Mouse (Mus musculus): ENCODE data around the gene Mylpf. TPM values are rescaled to one million over a fixed set of nuclear protein-coding genes. Genes with fewer than 3 reads are reported as not detected.

Mylpf gene
- polyA plus RNA-seq, 1 experiment from 2014 or later: 17.0 TPM

DNA sequence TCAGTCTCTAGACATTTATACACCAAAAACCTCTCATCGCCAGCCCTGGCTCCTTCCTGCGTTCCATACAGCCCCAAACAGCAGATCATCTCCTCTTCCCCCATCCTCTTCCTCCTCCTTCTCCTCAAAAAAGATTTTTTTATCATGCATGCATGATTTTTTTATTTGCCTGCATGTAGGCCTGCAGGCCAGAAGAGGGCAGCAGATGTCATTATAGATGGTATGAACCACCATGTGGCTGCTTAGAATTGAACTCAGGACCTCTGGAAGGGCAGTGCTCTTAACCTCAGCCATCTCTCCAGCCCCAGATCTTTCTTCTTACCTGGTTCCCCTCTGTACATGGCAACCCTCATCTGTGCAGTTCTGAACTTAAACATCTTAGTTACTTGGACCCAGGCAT lies 43.7 kb downstream of the Mylpf start:
- peaks cover 54% of the 10 kb centered on the region for H3K36me3 ChIP-seq
- H3K9me3 ChIP-seq: no peaks in the 10 kb centered on the region
- peaks cover 14% of the 10 kb centered on the region for H3K4me1 ChIP-seq
- H3K27ac ChIP-seq (replicated peaks): no peak overlapping the region
- H3K9ac ChIP-seq: no peak overlapping the region
- no peaks in the 10 kb centered on the region for H3K27me3 ChIP-seq (replicated peaks)
- H3K4me2 ChIP-seq: no peak overlapping the region
- H3K4me3 ChIP-seq: no peak overlapping the region
- ATAC-seq (ENCODE audit: extremely low read depth, insufficient number of reproducible peaks, low FRiP score, low TSS enrichment): no peak
- 84% methylated on average over 2 of the region's 2 CpGs for WGBS

DNA sequence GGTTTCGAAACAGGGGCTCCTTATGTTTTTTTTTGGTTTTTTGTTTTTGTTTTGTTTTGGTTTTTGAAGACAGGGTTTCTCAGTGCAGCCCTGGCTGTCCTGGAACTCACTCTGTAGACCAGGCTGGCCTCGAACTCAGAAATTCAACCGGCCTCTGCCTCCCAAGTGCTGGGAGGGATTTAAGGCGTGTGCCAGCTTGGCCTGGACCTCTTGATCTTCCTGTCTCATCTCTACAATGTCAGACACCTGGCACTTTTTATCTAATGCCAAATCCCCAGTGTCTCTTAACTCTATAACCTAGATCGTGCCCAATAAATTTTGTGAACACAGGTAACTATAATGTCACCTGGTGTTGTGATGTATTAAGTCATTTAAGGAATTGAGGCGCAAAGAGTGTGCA lies 44.7 kb downstream of the Mylpf start:
- Histone ChIP-seq H3K9ac (peak overlapping the region; percentile 83), H3K27ac (replicated peaks) (peak overlapping the region; percentile 85), H3K4me3 (peak overlapping the region; percentile 62), H3K36me3 (peaks cover 48% of the 10 kb centered on the region), H3K4me2 (peak overlapping the region; percentile 87), H3K4me1 (peaks cover 14% of the 10 kb centered on the region), H3K27me3 (replicated peaks) (no peaks in the 10 kb centered on the region), H3K9me3 (no peaks in the 10 kb centered on the region)
- ATAC-seq (ENCODE audit: extremely low read depth, insufficient number of reproducible peaks, low FRiP score, low TSS enrichment): no peak
- WGBS: 74% methylated on average over 6 of the region's 6 CpGs

DNA sequence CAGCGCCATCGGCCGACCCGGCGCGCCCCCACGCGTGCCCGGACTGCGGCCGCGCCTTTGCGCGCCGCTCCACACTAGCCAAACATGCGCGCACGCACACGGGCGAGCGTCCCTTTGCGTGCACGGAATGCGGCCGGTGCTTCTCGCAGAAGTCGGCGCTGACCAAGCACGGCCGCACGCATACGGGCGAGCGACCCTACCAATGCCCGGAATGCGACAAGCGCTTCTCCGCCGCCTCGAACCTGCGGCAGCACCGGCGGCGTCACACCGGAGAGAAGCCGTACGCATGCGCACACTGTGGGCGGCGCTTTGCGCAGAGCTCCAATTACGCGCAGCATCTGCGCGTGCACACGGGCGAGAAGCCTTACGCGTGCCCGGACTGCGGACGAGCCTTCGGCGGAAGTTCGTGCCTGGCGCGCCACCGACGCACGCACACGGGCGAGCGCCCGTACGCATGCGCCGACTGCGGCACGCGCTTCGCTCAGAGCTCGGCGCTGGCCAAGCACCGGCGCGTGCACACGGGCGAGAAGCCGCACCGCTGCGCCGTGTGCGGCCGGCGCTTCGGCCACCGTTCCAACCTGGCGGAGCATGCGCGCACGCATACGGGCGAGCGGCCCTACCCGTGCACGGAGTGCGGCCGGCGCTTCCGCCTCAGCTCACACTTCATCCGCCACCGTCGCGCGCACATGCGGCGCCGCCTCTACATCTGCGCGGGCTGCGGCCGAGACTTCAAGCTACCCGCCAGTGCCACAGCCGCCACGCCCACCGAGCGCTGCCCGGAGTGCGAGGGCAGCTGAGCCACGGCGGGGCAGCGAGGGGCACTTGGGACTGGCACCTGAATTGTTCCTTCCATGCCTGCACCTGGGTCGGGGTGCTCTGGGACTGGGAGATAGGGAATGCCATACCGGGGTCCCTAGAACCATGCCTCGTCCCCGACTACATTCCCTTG lies 45.4 kb downstream of the Mylpf start:
- peak overlapping the region; percentile 62 for H3K4me3 ChIP-seq
- ATAC-seq (ENCODE audit: extremely low read depth, insufficient number of reproducible peaks, low FRiP score, low TSS enrichment): peak; percentile 84
- peak overlapping the region; percentile 85 for H3K27ac ChIP-seq (replicated peaks)
- H3K4me2 ChIP-seq: peak overlapping the region; percentile 87
- under 1% methylated on average over 136 of the region's 136 CpGs for WGBS
- peaks cover 43% of the 10 kb centered on the region for H3K36me3 ChIP-seq
- H3K9ac ChIP-seq: peak overlapping the region; percentile 88
- H3K4me1 ChIP-seq: peaks cover 16% of the 10 kb centered on the region
- H3K9me3 ChIP-seq: no peaks in the 10 kb centered on the region
- no peaks in the 10 kb centered on the region for H3K27me3 ChIP-seq (replicated peaks)

DNA sequence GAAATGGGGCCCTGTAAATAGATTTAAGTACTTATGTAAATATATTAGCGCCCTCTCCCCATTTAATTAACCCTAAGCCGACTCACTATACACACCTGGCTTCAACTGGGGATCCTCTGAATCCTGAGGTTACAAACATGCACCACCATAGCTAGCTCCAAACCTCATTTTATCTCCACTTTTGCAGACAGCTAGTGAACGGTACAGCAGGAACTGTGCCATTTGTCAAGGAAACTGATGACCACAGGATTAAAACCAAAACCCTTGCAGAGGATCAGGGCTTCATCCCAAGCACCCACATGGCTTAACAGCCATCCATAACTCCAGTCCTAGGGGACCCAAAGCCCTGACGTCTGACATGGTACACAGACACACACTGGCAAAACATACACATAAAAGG lies 46.3 kb downstream of the Mylpf start:
- H3K27ac ChIP-seq (replicated peaks): peak overlapping the region; percentile 85; the same call in 1 of the 2 replicates
- H3K27me3 ChIP-seq (replicated peaks): no peaks in the 10 kb centered on the region

DNA sequence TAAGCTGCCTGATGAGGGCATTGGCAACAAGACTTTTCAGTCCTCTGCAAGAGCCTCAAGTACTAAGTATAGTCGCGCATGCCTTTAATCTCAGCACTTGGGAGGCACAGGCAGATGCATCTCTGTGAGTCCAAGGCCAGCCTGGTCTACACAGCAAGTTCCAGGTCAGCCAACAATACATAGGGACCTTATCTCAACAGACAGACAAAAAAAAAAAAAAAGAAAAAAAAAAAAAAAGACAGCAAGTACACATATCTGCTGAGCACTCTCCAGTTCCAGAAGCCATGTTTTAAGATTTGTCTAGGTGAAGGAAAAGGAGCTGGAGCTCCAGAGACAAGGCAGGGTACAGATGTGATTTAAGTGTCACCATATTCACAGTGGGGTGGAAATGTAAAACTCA lies 47.3 kb downstream of the Mylpf start:
- Histone ChIP-seq H3K4me1 (peaks cover 28% of the 10 kb centered on the region), H3K36me3 (peaks cover 27% of the 10 kb centered on the region), H3K27me3 (replicated peaks) (no peaks in the 10 kb centered on the region), H3K9me3 (no peaks in the 10 kb centered on the region), H3K9ac (no peak overlapping the region), H3K4me2 (no peak overlapping the region), H3K27ac (replicated peaks) (no peak overlapping the region), H3K4me3 (no peak overlapping the region)
- ATAC-seq (ENCODE audit: extremely low read depth, insufficient number of reproducible peaks, low FRiP score, low TSS enrichment): no peak
- WGBS: 76% methylated on average over 2 of the region's 2 CpGs

More for the DNA sequence above, 46.3 kb downstream of the Mylpf start:
- peak overlapping the region; percentile 87 for H3K4me2 ChIP-seq
- peak overlapping the region; percentile 62 for H3K4me3 ChIP-seq
- peak overlapping the region; percentile 88 for H3K9ac ChIP-seq
- no peak for ATAC-seq (ENCODE audit: extremely low read depth, insufficient number of reproducible peaks, low FRiP score, low TSS enrichment)
- no peaks in the 10 kb centered on the region for H3K9me3 ChIP-seq
- H3K4me1 ChIP-seq: peaks cover 25% of the 10 kb centered on the region
- 22% methylated on average over 4 of the region's 4 CpGs for WGBS
- H3K36me3 ChIP-seq: peaks cover 34% of the 10 kb centered on the region

DNA sequence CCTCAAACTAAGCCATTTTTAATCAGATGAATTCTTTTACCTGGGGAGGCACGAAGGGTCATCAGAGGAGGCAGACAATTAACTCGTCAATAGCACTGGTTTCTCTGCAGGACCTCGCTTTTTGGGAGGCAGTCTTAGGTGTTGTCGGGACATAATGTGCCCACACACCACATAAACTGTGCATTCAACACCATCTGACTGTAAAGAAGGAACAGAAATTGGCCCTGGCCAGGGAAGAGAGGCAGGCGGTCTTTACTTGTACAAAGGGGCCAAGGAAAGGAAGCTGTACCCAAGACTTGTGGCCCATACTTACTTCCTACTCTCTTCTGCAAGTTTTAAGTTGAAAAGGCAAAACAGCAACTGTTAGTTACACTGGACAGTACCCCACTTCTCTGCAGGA lies 47.8 kb downstream of the Mylpf start:
- Histone ChIP-seq H3K4me1 (peaks cover 33% of the 10 kb centered on the region), H3K27ac (replicated peaks) (no peak overlapping the region), H3K9ac (no peak overlapping the region), H3K9me3 (no peaks in the 10 kb centered on the region), H3K4me3 (no peak overlapping the region), H3K27me3 (replicated peaks) (no peaks in the 10 kb centered on the region), H3K36me3 (peaks cover 24% of the 10 kb centered on the region), H3K4me2 (no peak overlapping the region)
- WGBS: 89% methylated on average over 5 of the region's 5 CpGs
- ATAC-seq (ENCODE audit: extremely low read depth, insufficient number of reproducible peaks, low FRiP score, low TSS enrichment): no peak

DNA sequence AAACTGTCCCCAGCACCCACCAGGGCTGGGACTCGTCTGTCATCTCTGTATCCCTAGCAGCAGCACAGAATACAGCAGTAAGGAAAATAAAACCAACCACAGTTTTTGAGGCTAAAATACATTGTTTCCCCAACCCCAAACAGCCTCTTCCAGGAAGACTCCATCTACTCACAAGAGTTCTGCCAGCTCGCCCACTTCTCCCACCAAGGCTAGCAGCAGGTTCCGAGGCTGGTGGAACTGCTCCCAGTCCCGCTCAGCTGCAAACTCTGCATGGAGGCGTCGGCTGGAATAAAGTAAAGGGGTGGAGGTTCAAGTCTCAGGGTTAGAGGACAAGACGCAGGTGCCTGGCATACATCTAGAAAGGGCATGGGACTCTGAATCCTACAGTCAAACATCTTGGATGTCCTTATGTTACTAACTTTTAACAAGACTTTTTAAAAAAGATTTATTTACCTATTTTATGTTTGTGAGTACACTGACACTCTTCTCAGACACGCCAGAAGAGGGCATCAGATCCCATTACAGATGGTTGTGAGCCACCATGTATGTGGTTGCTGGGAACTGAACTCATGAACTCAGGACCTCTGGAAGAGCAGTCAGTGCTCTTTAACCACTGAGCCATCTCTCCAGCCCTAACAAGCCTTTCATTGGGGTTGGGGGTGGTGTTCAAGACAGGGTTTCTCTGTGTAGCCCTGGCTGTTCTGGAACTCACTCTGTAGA lies 50.7 kb downstream of the Mylpf start:
- 70% methylated on average over 8 of the region's 8 CpGs for WGBS
- Histone ChIP-seq H3K36me3 (peaks cover 15% of the 10 kb centered on the region), H3K9me3 (no peaks in the 10 kb centered on the region), H3K4me3 (peak overlapping the region; percentile 80), H3K9ac (peak overlapping the region; percentile 90), H3K27me3 (replicated peaks) (no peaks in the 10 kb centered on the region), H3K4me1 (peaks cover 27% of the 10 kb centered on the region), H3K4me2 (peak overlapping the region; percentile 92), H3K27ac (replicated peaks) (no peak overlapping the region)
- ATAC-seq (ENCODE audit: extremely low read depth, insufficient number of reproducible peaks, low FRiP score, low TSS enrichment): no peak

DNA sequence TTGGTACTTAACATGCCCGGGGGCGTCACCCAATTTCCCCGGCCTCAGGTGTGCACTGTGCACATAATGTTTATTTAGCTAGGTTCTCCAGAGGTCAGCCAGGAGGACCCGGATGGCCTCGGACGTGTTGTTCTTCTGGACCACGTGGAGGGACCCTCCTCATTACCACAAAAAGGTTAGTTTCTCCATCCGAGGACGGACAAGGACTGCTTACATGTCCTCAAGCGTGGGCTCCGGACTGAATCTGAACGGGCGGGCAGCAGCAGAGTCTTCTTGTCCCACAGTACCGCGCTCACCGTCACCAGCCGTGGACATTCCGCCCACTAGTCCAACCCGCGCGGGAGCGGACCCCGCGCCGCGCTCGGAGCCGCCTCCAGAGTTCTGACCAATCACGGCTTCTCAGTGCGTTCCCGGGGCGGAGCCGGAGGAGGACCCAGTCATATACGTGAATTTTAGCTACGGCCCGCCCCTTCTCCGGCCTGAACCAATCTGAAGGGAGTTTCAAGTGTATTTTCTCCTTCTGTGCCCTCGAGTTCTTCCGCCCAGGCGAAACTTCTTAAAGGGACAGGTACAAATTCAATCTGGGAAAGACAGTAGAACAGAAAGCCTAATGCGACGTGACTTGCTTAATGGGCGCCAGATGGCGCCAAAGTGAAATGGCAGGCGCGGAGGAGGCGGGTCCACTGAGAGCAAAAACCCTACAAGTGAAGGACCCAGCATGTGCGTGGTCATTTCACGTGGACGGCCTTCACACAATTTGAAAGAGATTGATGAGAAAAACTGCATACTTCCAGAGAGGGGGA lies 51.8 kb downstream of the Mylpf start, which contains the start of gene Dctpp1:
Gene Dctpp1, minus strand, starts transcription at position 401 of the 803 bp plus-strand sequence.
- Histone ChIP-seq H3K9ac (peak within 1 kb of the TSS; percentile 90), H3K27ac (replicated peaks) (peak within 1 kb of the TSS; percentile 63; the same call in 1 of the 2 replicates), H3K4me3 (peak within 1 kb of the TSS; percentile 80), H3K9me3 (no peaks in the 10 kb centered on the region), H3K4me2 (peak within 1 kb of the TSS; percentile 92), H3K4me1 (peaks cover 19% of the 10 kb centered on the region), H3K36me3 (peaks cover 15% of the 10 kb centered on the region), H3K27me3 (replicated peaks) (no peaks in the 10 kb centered on the region)
- WGBS: under 1% methylated on average over 50 of the region's 50 CpGs
- peak; percentile 97 for ATAC-seq (ENCODE audit: extremely low read depth, insufficient number of reproducible peaks, low FRiP score, low TSS enrichment)

DNA sequence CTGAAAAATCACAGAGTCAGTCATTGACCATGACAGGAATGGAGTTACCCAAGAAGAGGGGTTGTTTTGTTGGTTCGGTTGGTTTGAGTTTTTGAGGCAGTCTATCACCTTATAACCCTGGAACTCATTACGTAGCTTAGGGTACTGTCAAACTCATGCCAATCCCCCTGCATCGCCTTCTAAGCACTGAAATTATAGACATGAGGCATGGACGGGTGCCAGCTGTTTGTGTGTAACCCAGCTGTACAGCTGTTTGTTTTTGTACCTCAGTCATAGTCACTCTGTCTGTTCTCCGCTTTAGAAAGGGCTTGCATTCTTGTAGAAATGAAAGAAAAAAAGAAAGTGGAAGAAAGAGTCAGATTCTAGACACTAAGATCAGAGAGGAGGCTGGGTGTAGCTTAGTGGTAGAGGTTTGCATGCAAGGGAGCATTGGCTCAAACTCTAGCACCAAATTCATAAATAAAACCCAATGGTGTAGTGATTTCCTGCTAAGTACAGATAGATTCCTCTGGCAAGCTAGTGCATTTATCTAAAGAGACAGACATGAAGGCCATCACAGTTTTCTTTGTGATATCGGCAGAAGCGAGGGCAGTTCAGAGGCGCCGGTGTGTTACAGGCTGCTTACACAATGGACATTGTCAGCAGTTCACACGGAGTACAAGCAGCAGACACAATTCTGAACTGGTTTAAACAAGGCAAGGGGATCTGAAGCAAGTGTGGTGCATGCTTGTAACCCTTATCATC lies 53.7 kb downstream of the Mylpf start:
- WGBS: 69% methylated on average over 10 of the region's 10 CpGs
- H3K4me1 ChIP-seq: peaks cover 19% of the 10 kb centered on the region
- H3K27me3 ChIP-seq (replicated peaks): no peaks in the 10 kb centered on the region
- no peak overlapping the region for H3K27ac ChIP-seq (replicated peaks)
- H3K9me3 ChIP-seq: no peaks in the 10 kb centered on the region
- no peak overlapping the region for H3K4me3 ChIP-seq
- H3K36me3 ChIP-seq: 0 out of 2 replicates have a peak, but pooled peaks cover 3% of the 10 kb centered on the region
- no peak overlapping the region for H3K9ac ChIP-seq
- H3K4me2 ChIP-seq: no peak overlapping the region
- ATAC-seq (ENCODE audit: extremely low read depth, insufficient number of reproducible peaks, low FRiP score, low TSS enrichment): no peak

DNA sequence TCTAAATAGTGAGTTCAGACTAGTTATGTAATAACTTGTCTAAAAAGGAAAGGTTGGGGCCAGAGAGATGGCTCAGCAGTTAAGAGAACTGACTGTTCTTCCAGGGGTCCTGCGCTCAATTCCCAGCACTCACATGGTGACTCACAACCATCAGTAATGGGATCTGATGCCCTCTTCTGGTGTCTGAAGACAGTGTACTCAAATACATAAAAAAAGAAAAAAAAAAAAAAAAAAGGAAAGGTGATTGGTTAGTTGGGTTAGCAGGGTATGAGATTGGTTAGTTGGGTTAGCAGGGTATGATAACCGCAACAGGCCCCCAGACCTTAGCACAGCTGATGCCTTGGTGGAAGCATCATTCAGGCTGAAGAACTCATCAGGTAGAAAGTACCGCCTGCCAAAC lies 54.8 kb downstream of the Mylpf start:
- Histone ChIP-seq H3K9ac (no peak overlapping the region), H3K27me3 (replicated peaks) (no peaks in the 10 kb centered on the region), H3K4me3 (no peak overlapping the region), H3K27ac (replicated peaks) (no peak overlapping the region), H3K4me1 (peaks cover 19% of the 10 kb centered on the region), H3K36me3 (0 out of 2 replicates have a peak, but pooled peaks cover 3% of the 10 kb centered on the region), H3K4me2 (no peak overlapping the region), H3K9me3 (no peaks in the 10 kb centered on the region)
- WGBS: 89% methylated on average over 3 of the region's 3 CpGs
- no peak for ATAC-seq (ENCODE audit: extremely low read depth, insufficient number of reproducible peaks, low FRiP score, low TSS enrichment)

All from heart, embryonic 13.5 days (tissue).